Mouse (Mus musculus): ENCODE results near the gene Gm27021.

DNA sequence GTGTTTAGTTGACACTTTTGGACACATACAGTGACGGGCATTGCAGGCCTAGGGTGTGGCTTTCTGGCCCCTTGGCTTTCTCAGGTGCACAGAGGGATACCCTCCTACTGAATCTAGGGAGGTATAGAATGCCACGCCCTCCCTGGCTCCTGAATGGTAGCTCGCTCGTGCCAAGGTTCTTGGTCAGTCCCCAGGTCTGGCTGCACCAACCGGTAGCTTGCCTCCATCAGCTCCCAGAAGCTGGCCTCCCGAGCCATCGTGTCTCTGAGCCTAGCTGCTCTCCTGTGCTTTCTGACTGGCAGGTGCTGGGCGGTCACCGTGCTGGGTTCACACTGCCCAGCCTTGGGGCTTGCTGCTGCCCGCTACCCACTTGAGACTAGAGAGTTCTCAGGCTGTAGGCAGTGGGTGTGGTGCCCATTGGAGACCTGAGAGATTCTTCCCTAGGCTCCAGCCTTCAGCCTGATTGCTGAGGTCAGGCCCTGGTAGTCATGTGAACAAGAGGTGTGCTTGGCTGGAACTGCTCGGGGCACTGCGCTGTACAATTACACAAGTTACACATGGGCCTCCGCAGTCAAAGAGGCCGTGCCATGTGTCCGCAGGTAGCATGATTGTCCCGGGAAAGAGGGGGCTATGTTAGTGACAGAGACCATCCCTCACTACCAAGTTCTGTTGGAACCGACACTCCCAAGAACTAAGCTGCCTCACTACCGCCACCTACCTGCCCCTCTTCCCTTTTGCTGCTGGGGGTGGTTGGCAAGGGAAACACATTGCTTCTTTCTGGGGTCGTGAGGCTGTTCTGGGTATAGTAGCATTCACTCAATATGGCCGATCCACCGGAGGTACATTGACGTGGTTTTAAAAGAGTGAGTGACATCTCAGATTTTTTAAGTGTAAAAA, 106.1 kb downstream of the Gm27021 start:
- TF ChIP-seq CTCF (IDR thresholded peaks at IDR 0.05; ENCODE audit: low read depth), result peak; percentile 71
- TF ChIP-seq EP300 (IDR thresholded peaks at IDR 0.05; ENCODE audit: low read depth), result no peak
